Mouse (Mus musculus) Patski (cell line): ENCODE measurements around the gene 1810010D01Rik. TPM values are rescaled to one million over a fixed set of nuclear protein-coding genes. Genes with fewer than 3 reads are reported as not detected.

Experiments used
- ATAC-seq: fragments of 100-300 bp; one replicate; pipeline ENCODE4 v1.8.0; 2021
- CTCF ChIA-PET: fragments of 350-600 bp; sonication (Branson Sonifier 250); formaldehyde crosslinking; loops from one replicate; lab custom pipeline; 2022; ENCODE audit warnings: inconsistent platforms; lab: Charles Lee
- POLR2A ChIA-PET: fragments of 350-600 bp; sonication (Branson Sonifier 250); formaldehyde crosslinking; loops from one replicate; lab custom pipeline; 2022; ENCODE audit warnings: antibody characterized with exemption, inconsistent platforms; lab: Charles Lee
- DNase-seq: peaks from one replicate; pipeline ENCODE4 v3.0.0-alpha.2; 2011; ENCODE audit warnings: low read depth, low spot score
- H3K27me3 ChIP-seq: fragments of 371-371 bp; one replicate; pipeline ENCODE4 v1.5.1; 2021
- CTCF ChIP-seq: fragments of 100-300 bp; IDR thresholded peaks from one replicate; pipeline ENCODE4 v1.5.1; 2021
- in situ Hi-C: fragments of 300-500 bp; cut with MboI; formaldehyde crosslinking; loops from 3 replicates; pipeline ENCODE4 v1.11.1; 2018; ENCODE audit warnings: low pct_unique_long_range_greater_than_20kb, mixed read lengths
- polyA plus RNA-seq: library from polyadenylated mRNA; unstranded; gene quantifications from one replicate; pipeline ENCODE4 v1.2.3, GENCODE M21; 2021

Gene 1810010D01Rik
- polyA plus RNA-seq, 1 experiment from 2014 or later = not detected

GRCm38 (mm10) chr7:145197042-145197441 is 10.9 kb downstream of the 1810010D01Rik start:
- DNase-seq (no peak), ATAC-seq (no peak)
- ChIA-PET POLR2A (no interaction called here), CTCF (no interaction called here)
- in situ Hi-C loops = no loop called here
- H3K27me3 ChIP-seq = no peaks in the 10 kb centered on the region
- no peak for TF ChIP-seq CTCF

GRCm38 (mm10) chr7:145196340-145196739 is 11.6 kb downstream of the 1810010D01Rik start:
- ATAC-seq = no peak

GRCm38 (mm10) chr7:145195186-145195927 is 12.6 kb downstream of the 1810010D01Rik start:
- in situ Hi-C loops = no loop called here
- POLR2A ChIA-PET = no interaction called here
- CTCF ChIA-PET = interaction anchor here (0.8 to 1.3 kb wide), 5 partner anchors 14 to 263 kb away, joined by 3 read pairs; no protein-coding TSS in a partner anchor
- DNase-seq = no peak
- no peaks in the 10 kb centered on the region for H3K27me3 ChIP-seq
- ATAC-seq = no peak
- no peak for TF ChIP-seq CTCF

More at GRCm38 (mm10) chr7:145196340-145196739, 11.6 kb downstream of the 1810010D01Rik start:
- ChIA-PET CTCF (interaction anchor here (1.1 to 1.3 kb wide), 2 partner anchors 30 to 47 kb away, joined by 3 read pairs; no protein-coding TSS in a partner anchor), POLR2A (no interaction called here)
- in situ Hi-C loops = no loop called here
- H3K27me3 ChIP-seq = no peaks in the 10 kb centered on the region
- no peak for TF ChIP-seq CTCF
- no peak for DNase-seq

- no peak for TF ChIP-seq CTCF
- peak; percentile 32 for ATAC-seq
- H3K27me3 ChIP-seq = no peaks in the 10 kb centered on the region
- in situ Hi-C loops = no loop called here
- DNase-seq = no peak
- POLR2A ChIA-PET = no interaction called here
- CTCF ChIA-PET = interaction anchor here (0.8 to 0.9 kb wide), 2 partner anchors 15 to 257 kb away, joined by 3 read pairs; no protein-coding TSS in a partner anchor
These were observed 13.3 kb downstream of the 1810010D01Rik start for GRCm38 (mm10) chr7:145194455-145195161.

GRCm38 (mm10) chr7:145192836-145193235 is 15.1 kb downstream of the 1810010D01Rik start:
- no peak for ATAC-seq
- no peak for TF ChIP-seq CTCF
- H3K27me3 ChIP-seq = no peaks in the 10 kb centered on the region
- no peak for DNase-seq
- CTCF ChIA-PET = no interaction called here
- POLR2A ChIA-PET = no interaction called here
- in situ Hi-C loops = no loop called here

DNA sequence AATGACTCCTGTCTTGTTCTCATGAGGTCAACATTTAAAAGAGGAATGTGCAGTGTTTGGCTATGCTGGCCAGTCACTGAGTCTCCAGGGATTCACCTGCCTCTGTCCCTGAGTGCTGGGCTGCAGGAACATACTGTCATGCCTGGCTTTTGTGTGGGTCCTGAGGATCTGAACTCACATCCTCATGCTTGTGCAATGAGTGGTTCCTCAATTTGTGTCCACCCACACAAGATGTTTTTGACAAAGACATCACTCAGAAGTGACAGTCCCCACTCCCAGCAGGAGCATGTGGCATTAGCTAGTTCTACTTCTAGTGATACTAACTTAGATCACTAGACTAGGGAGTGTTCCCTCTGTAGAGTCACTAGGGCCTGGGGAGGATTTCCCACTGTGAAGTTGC is 17.4 kb downstream of the 1810010D01Rik start:
- ATAC-seq = no peak
- no peak for DNase-seq
- POLR2A ChIA-PET = interaction anchor here (0.6 kb wide), 1 partner anchor 70 kb away, joined by 3 read pairs; no protein-coding TSS in a partner anchor
- H3K27me3 ChIP-seq = no peaks in the 10 kb centered on the region
- CTCF ChIA-PET = no interaction called here
- no peak for TF ChIP-seq CTCF
- in situ Hi-C loops = no loop called here

GRCm38 (mm10) chr7:145189342-145189741 is 18.6 kb downstream of the 1810010D01Rik start:
- POLR2A ChIA-PET = no interaction called here
- TF ChIP-seq CTCF = no peak
- in situ Hi-C loops = no loop called here
- H3K27me3 ChIP-seq = no peaks in the 10 kb centered on the region
- DNase-seq = no peak
- CTCF ChIA-PET = no interaction called here
- ATAC-seq = no peak

- no peaks in the 10 kb centered on the region for H3K27me3 ChIP-seq
- CTCF ChIA-PET = interaction anchor here (1.2 kb wide), 1 partner anchor 36 kb away, joined by 3 read pairs; no protein-coding TSS in a partner anchor
- no peak for DNase-seq
- ATAC-seq = no peak
- TF ChIP-seq CTCF = no peak
- POLR2A ChIA-PET = no interaction called here
- in situ Hi-C loops = no loop called here
These were observed 20.1 kb downstream of the 1810010D01Rik start for GRCm38 (mm10) chr7:145187802-145188201.

- POLR2A ChIA-PET = interaction anchor here (0.8 kb wide), 1 partner anchor 24 kb away, joined by 3 read pairs; no protein-coding TSS in a partner anchor
- TF ChIP-seq CTCF = no peak
- no peaks in the 10 kb centered on the region for H3K27me3 ChIP-seq
- CTCF ChIA-PET = no interaction called here
- in situ Hi-C loops = no loop called here
- ATAC-seq (no peak), DNase-seq (no peak)
These were observed 25.5 kb downstream of the 1810010D01Rik start for GRCm38 (mm10) chr7:145182388-145182787.

DNA sequence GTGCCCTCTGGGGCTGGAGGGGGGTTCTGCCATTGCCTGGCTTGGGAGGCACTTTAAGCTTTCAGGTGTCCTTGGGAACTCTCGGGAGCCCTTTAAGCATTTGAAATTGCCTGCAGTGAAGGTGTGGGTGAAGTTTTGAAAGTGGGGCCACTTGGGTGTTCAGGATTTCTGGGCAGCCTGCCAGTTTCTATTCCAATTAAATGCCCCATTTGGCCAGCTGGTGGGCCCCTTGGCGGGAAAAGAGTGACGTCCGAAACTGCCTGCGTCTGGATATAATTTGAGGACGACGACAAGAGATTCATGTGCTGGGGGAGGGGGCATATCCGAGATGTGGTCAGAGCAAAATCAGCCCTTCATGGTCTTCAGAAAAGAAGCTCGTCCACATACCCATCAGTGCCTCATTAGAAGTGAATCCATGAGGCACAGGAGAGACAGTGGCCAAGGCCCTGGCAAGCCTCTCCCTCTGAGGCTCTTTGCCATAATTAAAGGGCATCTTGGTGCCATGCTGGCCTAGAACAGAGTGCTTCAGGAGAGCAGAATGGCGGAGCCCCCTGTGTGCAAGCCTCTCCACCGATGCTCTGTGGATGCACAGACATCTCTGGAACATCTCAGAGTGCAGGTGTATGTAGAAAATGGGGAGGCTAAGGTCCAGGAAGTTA is 26.4 kb downstream of the 1810010D01Rik start:
- TF ChIP-seq CTCF = no peak
- in situ Hi-C loops = no loop called here
- ChIA-PET CTCF (no interaction called here), POLR2A (interaction anchor here (0.8 to 1.1 kb wide), 2 partner anchors 9 to 23 kb away, joined by 3 to 8 read pairs; no protein-coding TSS in a partner anchor)
- H3K27me3 ChIP-seq = no peaks in the 10 kb centered on the region
- DNase-seq = no peak
- no peak for ATAC-seq
